Mouse (Mus musculus) spleen, adult 2 months (tissue): Measurements from ENCODE around the gene Zfp934. TPM values are rescaled to one million over a fixed set of nuclear protein-coding genes. Genes with fewer than 3 reads are reported as not detected.

Source experiments
- polyA plus RNA-seq: library from polyadenylated mRNA; depleted of rRNA; stranded (reverse); fragments of >200 nt; gene quantifications from 2 replicates; pipeline ENCODE4 v1.2.3, GENCODE M21; 2012; rRNA removed

Gene Zfp934
- polyA plus RNA-seq, 1 experiment = 1.0 TPM

Other genes with a start within 250 kb of the Zfp934 start
- 0.05 and 0.27 TPM in 2 replicates for gene Gm3604, start 188.0 kb downstream of the Zfp934 start, polyA plus RNA-seq
- gene Gm49359, start 104.4 kb downstream of the Zfp934 start, polyA plus RNA-seq = 0.36 and 1.0 TPM in 2 replicates
- gene Zfp935, start 12.7 kb downstream of the Zfp934 start, polyA plus RNA-seq = not detected in 2 replicates
- gene 6720489N17Rik, start 53.0 kb upstream of the Zfp934 start, polyA plus RNA-seq = 0.15 and 0.26 TPM in 2 replicates
- 0.86 and 0.95 TPM in 2 replicates for gene Platr25, start 189.5 kb upstream of the Zfp934 start, polyA plus RNA-seq
- gene Gm5141, start 214.6 kb upstream of the Zfp934 start, polyA plus RNA-seq = 0.59 and 0.98 TPM in 2 replicates